ENCODE assay signal across 10 mouse cellular contexts in the genomic region with DNA sequence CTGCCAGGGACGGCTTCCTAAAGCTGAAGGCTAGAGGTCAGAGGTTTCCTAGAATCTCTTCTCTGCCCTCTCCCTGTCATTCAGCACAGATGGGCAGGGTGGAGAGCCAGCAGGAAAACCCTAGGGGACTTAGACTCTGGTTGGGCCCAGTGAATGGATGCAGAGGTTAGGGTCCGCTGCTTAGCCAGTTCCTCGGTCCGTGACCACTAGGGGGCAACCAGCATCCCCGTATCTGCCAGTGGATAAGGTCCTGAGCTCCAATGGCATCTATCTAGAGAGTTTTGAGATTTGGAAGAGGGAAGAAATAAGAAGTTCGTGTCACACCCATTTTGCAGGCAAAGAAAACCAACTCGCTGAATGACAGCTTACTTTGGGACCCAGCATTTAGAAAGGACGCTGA.
A peak's percentile ranks its signal among the peaks of the same experiment; 100 is the strongest.
DNase-seq lines count a peak whose midpoint lies in the region; ATAC-seq and TF ChIP-seq lines count a peak whose summit lies in the region.
"Had no signal": no experiment of that assay in that cellular context is flagged by ENCODE, and none has a peak within 500 bp of the region (broad histone marks: within the 10 kb centered on the region; RNA-seq: fewer than 3 reads in every experiment).

No protein-coding gene starts in this region.

- DNase-seq in midbrain, embryonic 11.5 days (ENCODE audit: low spot score, missing footprints) = peak; percentile 94
- peak; percentile 78 for DNase-seq in adrenal gland, postnatal 14 days
- peak; percentile 50 for DNase-seq in embryo, embryonic 11.5 days (ENCODE audit: low read depth, low spot score)
- DNase-seq in kidney, adult 2 months = peak; percentile 35
- peak; percentile 65 for DNase-seq in liver, postnatal 0 days
- DNase-seq in retina, postnatal 7 days (ENCODE audit: low read depth, low spot score) = peak; percentile 47

- no peak overlapping the region for H3K4me2 ChIP-seq in midbrain, embryonic 11.5 days
- H3K4me2 ChIP-seq in midbrain, embryonic 15.5 days = no peak overlapping the region
- H3K4me2 ChIP-seq in liver, postnatal 0 days (ENCODE audit: low read depth, low read length) = no peak overlapping the region
- H3K4me2 ChIP-seq: embryonic facial prominence, embryonic 15.5 days; limb, embryonic 12.5 days had no signal

- TF ChIP-seq CTCF in kidney, adult 2 months (conservative IDR thresholded peaks at IDR 0.05; ENCODE audit: insufficient read depth, insufficient read length, low read depth, low read length) = peak; percentile 70
- peak; percentile 71 for TF ChIP-seq CTCF in liver, postnatal 0 days (IDR thresholded peaks at IDR 0.05; ENCODE audit: low read depth)

- H3K4me3 ChIP-seq in midbrain, embryonic 11.5 days (ENCODE audit: low read depth, low read length) = no peak overlapping the region
- no peak overlapping the region for H3K4me3 ChIP-seq in midbrain, embryonic 15.5 days
- no peak overlapping the region for H3K4me3 ChIP-seq in kidney, adult 2 months (ENCODE audit: insufficient read depth, low read depth, low read length)
- H3K4me3 ChIP-seq in liver, postnatal 0 days (ENCODE audit: low read depth, low read length) = no peak overlapping the region
- H3K4me3 ChIP-seq: embryonic facial prominence, embryonic 15.5 days; limb, embryonic 12.5 days had no signal

- no peaks in the 10 kb centered on the region for H3K4me1 ChIP-seq in midbrain, embryonic 11.5 days (ENCODE audit: control insufficient read depth, insufficient read depth, low read length)
- H3K4me1 ChIP-seq in midbrain, embryonic 15.5 days = 0 out of 2 replicates have a peak, but pooled peaks cover 8% of the 10 kb centered on the region
- H3K4me1 ChIP-seq in kidney, adult 2 months (ENCODE audit: control insufficient read depth, insufficient read depth, low read length) = no peaks in the 10 kb centered on the region
- H3K4me1 ChIP-seq in liver, postnatal 0 days (ENCODE audit: insufficient read depth) = no peaks in the 10 kb centered on the region
- H3K4me1 ChIP-seq: embryonic facial prominence, embryonic 15.5 days; limb, embryonic 12.5 days had no signal

- no peak for TF ChIP-seq POLR2A in kidney, adult 2 months (IDR thresholded peaks at IDR 0.05; ENCODE audit: low read depth, low read length)

- no peaks in the 10 kb centered on the region; the same call in 1 of the 2 replicates for H3K9me3 ChIP-seq in midbrain, embryonic 11.5 days (ENCODE audit: control insufficient read depth, low read length)
- no peaks in the 10 kb centered on the region for H3K9me3 ChIP-seq in midbrain, embryonic 15.5 days
- H3K9me3 ChIP-seq in liver, postnatal 0 days (ENCODE audit: low read length) = no peaks in the 10 kb centered on the region
- H3K9me3 ChIP-seq: embryonic facial prominence, embryonic 15.5 days had no signal

- no peak overlapping the region for H3K9ac ChIP-seq in midbrain, embryonic 11.5 days (ENCODE audit: low read length)
- H3K9ac ChIP-seq in midbrain, embryonic 15.5 days = no peak overlapping the region
- no peak overlapping the region for H3K9ac ChIP-seq in liver, postnatal 0 days (replicated peaks)
- H3K9ac ChIP-seq: embryonic facial prominence, embryonic 15.5 days; limb, embryonic 12.5 days had no signal

- H3K36me3 ChIP-seq in midbrain, embryonic 11.5 days (ENCODE audit: control insufficient read depth, insufficient read depth, low read length) = no peaks in the 10 kb centered on the region
- H3K36me3 ChIP-seq in midbrain, embryonic 15.5 days (replicated peaks) = no peaks in the 10 kb centered on the region
- no peaks in the 10 kb centered on the region for H3K36me3 ChIP-seq in kidney, adult 2 months (ENCODE audit: control insufficient read depth, insufficient read depth, low read length)
- H3K36me3 ChIP-seq in liver, postnatal 0 days (replicated peaks; ENCODE audit: insufficient read depth, low read length) = no peaks in the 10 kb centered on the region
- H3K36me3 ChIP-seq: embryonic facial prominence, embryonic 15.5 days; limb, embryonic 12.5 days had no signal

- no peaks in the 10 kb centered on the region for H3K27me3 ChIP-seq in midbrain, embryonic 11.5 days (ENCODE audit: control insufficient read depth, insufficient read depth, low read length)
- 0 out of 2 replicates have a peak, but pooled peaks cover 2% of the 10 kb centered on the region for H3K27me3 ChIP-seq in midbrain, embryonic 15.5 days (replicated peaks)
- H3K27me3 ChIP-seq in kidney, adult 2 months (replicated peaks; ENCODE audit: control insufficient read depth, insufficient read depth, low read length) = no peaks in the 10 kb centered on the region
- no peaks in the 10 kb centered on the region for H3K27me3 ChIP-seq in liver, postnatal 0 days (ENCODE audit: insufficient read depth, low read length)
- H3K27me3 ChIP-seq: embryonic facial prominence, embryonic 15.5 days; limb, embryonic 12.5 days had no signal

- ATAC-seq in midbrain, embryonic 11.5 days (ENCODE audit: low FRiP score) = no peak
- ATAC-seq in midbrain, embryonic 15.5 days (replicated peaks) = no peak; the same call in 1 of the 2 replicates
- no peak for ATAC-seq in liver, postnatal 0 days
- ATAC-seq in monocyte, adult 5-6 weeks (replicated peaks; ENCODE audit: insufficient number of reproducible peaks, low FRiP score, low TSS enrichment, poor library complexity, severe bottlenecking) = no peak

- no peak overlapping the region for H3K27ac ChIP-seq in midbrain, embryonic 11.5 days (ENCODE audit: low read depth, low read length)
- no peak overlapping the region for H3K27ac ChIP-seq in midbrain, embryonic 15.5 days
- no peak overlapping the region for H3K27ac ChIP-seq in kidney, adult 2 months (ENCODE audit: insufficient read depth, low read depth, low read length)
- no peak overlapping the region for H3K27ac ChIP-seq in liver, postnatal 0 days (ENCODE audit: low read depth)
- H3K27ac ChIP-seq: embryonic facial prominence, embryonic 15.5 days; limb, embryonic 12.5 days had no signal

- 13% methylated on average over 8 of the region's 8 CpGs for WGBS in midbrain, embryonic 11.5 days
- 15% methylated on average over 8 of the region's 8 CpGs for WGBS in midbrain, embryonic 15.5 days
- WGBS in kidney, adult 2 months = 19% methylated on average over 8 of the region's 8 CpGs
- 19% methylated on average over 8 of the region's 8 CpGs for WGBS in liver, postnatal 0 days (ENCODE audit: insufficient replicate concordance)

- TF ChIP-seq EP300 in liver, postnatal 0 days (IDR thresholded peaks at IDR 0.05; ENCODE audit: low read depth) = no peak

Comparison
In these comparisons a context has a peak if more than half of its experiments do, and no peak if none do; other contexts are left out.
1. DNase-seq: peak in every context shown above with its lines; median percentile 94 in midbrain, embryonic 11.5 days; 78 in adrenal gland, postnatal 14 days; 65 in liver, postnatal 0 days; 50 in embryo, embryonic 11.5 days; 47 in retina, postnatal 7 days; 35 in kidney, adult 2 months.